Mouse (Mus musculus): ENCODE results near the gene Jph3. TPM values are rescaled to one million over a fixed set of nuclear protein-coding genes. Genes with fewer than 3 reads are reported as not detected.
A peak's percentile ranks its signal among the peaks of the same experiment; 100 is the strongest.

Gene Jph3
- polyA plus RNA-seq, 1 experiment from 2014 or later = 11.1 TPM

DNA sequence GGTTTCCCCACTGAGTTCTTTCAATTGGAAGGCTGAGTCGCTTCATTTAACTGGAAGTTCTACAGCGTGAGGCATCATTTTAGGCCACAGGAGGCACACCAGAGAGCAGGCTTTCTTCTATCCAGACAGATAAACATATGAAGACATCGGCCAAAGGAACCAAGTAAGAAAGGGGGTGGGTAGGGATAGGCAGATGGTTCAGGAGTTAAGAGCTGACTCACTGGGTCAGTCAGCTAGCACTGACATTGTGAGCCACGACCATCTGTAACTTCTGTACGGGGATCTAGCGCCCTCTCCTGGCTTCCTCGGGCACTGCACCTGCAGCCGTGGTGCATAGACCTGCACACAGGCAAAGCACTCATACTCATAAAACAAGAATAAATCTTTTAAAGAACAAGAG is 111.8 kb downstream of the Jph3 start:
- ATAC-seq (ENCODE audit: low FRiP score) (0 out of 2 replicates have a peak, but pooled peaks have one; percentile 40), DNase-seq (ENCODE audit: low spot score) (peak; percentile 75)
- Histone ChIP-seq H3K9ac (ENCODE audit: low read depth, low read length) (no peak overlapping the region), H3K27ac (ENCODE audit: low read depth, low read length) (no peak overlapping the region), H3K9me3 (ENCODE audit: control insufficient read depth, low read length) (no peaks in the 10 kb centered on the region), H3K4me3 (ENCODE audit: low read depth, low read length) (no peak overlapping the region), H3K36me3 (ENCODE audit: control insufficient read depth, insufficient read depth, low read length) (no peaks in the 10 kb centered on the region), H3K4me2 (replicated peaks; ENCODE audit: low read depth, low read length) (no peak overlapping the region), H3K27me3 (ENCODE audit: control insufficient read depth, insufficient read depth, low read length) (no peaks in the 10 kb centered on the region), H3K4me1 (replicated peaks; ENCODE audit: control insufficient read depth, insufficient read depth, low read length) (no peaks in the 10 kb centered on the region)
- 49% methylated on average over 8 of the region's 8 CpGs for WGBS

GRCm38 (mm10) chr8:121842064-121842955 is 112.9 kb downstream of the Jph3 start:
- Histone ChIP-seq H3K36me3 (ENCODE audit: control insufficient read depth, insufficient read depth, low read length) (no peaks in the 10 kb centered on the region), H3K4me1 (replicated peaks; ENCODE audit: control insufficient read depth, insufficient read depth, low read length) (no peaks in the 10 kb centered on the region), H3K4me2 (replicated peaks; ENCODE audit: low read depth, low read length) (no peak overlapping the region), H3K9ac (ENCODE audit: low read depth, low read length) (no peak overlapping the region), H3K4me3 (ENCODE audit: low read depth, low read length) (no peak overlapping the region), H3K27ac (ENCODE audit: low read depth, low read length) (no peak overlapping the region), H3K9me3 (ENCODE audit: control insufficient read depth, low read length) (no peaks in the 10 kb centered on the region), H3K27me3 (ENCODE audit: control insufficient read depth, insufficient read depth, low read length) (no peaks in the 10 kb centered on the region)
- DNase-seq (ENCODE audit: low spot score) (no peak), ATAC-seq (ENCODE audit: low FRiP score) (no peak)
- 88% methylated on average over 8 of the region's 8 CpGs for WGBS

- 81% methylated on average over 3 of the region's 3 CpGs for WGBS
- Histone ChIP-seq H3K27me3 (ENCODE audit: control insufficient read depth, insufficient read depth, low read length) (no peaks in the 10 kb centered on the region), H3K4me3 (ENCODE audit: low read depth, low read length) (no peak overlapping the region), H3K9ac (ENCODE audit: low read depth, low read length) (no peak overlapping the region), H3K27ac (ENCODE audit: low read depth, low read length) (no peak overlapping the region), H3K9me3 (ENCODE audit: control insufficient read depth, low read length) (no peaks in the 10 kb centered on the region), H3K4me2 (replicated peaks; ENCODE audit: low read depth, low read length) (no peak overlapping the region), H3K36me3 (ENCODE audit: control insufficient read depth, insufficient read depth, low read length) (no peaks in the 10 kb centered on the region), H3K4me1 (replicated peaks; ENCODE audit: control insufficient read depth, insufficient read depth, low read length) (no peaks in the 10 kb centered on the region)
- DNase-seq (ENCODE audit: low spot score) (no peak), ATAC-seq (ENCODE audit: low FRiP score) (no peak)
These were observed 113.8 kb downstream of the Jph3 start for GRCm38 (mm10) chr8:121843184-121843733.

Other genes starting within 250 kb of the Jph3 start
- not detected in 2 replicates for gene 1700018B08Rik, start 185.3 kb upstream of the Jph3 start, polyA plus RNA-seq (2014; fragmentation: Nextera tagmentation; extraction: Ambion mirVana)
- 12.0 and 13.2 TPM in 2 replicates for gene Fbxo31, start 150.8 kb upstream of the Jph3 start, polyA plus RNA-seq (2014; fragmentation: Nextera tagmentation; extraction: Ambion mirVana)
- 297 and 307 TPM in 2 replicates for gene Map1lc3b, start 139.3 kb upstream of the Jph3 start, polyA plus RNA-seq (2014; fragmentation: Nextera tagmentation; extraction: Ambion mirVana)
- 25.8 and 30.4 TPM in 2 replicates for gene Zcchc14, start 76.7 kb upstream of the Jph3 start, polyA plus RNA-seq (2014; fragmentation: Nextera tagmentation; extraction: Ambion mirVana)
- gene Klhdc4, start 99.9 kb downstream of the Jph3 start, polyA plus RNA-seq (2014; fragmentation: Nextera tagmentation; extraction: Ambion mirVana) = 45.9 and 50.9 TPM in 2 replicates
- gene Slc7a5, start 178.1 kb downstream of the Jph3 start, polyA plus RNA-seq (2014; fragmentation: Nextera tagmentation; extraction: Ambion mirVana) = 23.3 and 29.9 TPM in 2 replicates
- 0.15 TPM in 1 of 2 replicates, not detected in the other for gene Car5a, start 215.3 kb downstream of the Jph3 start, polyA plus RNA-seq (2014; fragmentation: Nextera tagmentation; extraction: Ambion mirVana)
- 50.8 and 51.8 TPM in 2 replicates for gene Banp, start 220.1 kb downstream of the Jph3 start, polyA plus RNA-seq (2014; fragmentation: Nextera tagmentation; extraction: Ambion mirVana)